Mouse (Mus musculus): ENCODE results near the gene Cep68. TPM values are rescaled to one million over a fixed set of nuclear protein-coding genes. Genes with fewer than 3 reads are reported as not detected.

Gene Cep68
- polyA plus RNA-seq, 1 experiment from 2014 or later, result 29.5 TPM

DNA sequence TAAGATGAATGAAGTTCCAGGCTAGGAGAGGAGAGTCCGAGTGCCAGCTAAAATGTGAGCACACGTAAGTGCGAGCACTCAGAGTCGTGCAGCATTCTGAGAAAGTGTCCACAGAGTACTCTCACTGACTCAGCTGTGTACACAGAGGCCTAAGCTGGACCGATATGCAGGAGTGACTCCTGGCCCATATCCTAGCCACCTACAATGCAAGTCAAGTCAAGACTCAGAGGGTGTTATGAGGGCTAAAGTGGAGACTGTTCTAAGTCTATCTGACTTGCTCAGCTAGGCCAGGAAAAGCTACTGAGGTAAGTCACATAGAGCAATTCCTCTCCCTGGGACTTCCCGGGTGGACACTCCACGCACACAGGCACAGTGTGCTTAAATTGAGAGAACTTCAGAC is 12.2 kb downstream of the Cep68 start:
- 94% methylated on average over 7 of the region's 7 CpGs for WGBS
- no peak overlapping the region for H3K4me3 ChIP-seq (replicated peaks; ENCODE audit: low read depth, low read length)
- peaks cover 85% of the 10 kb centered on the region for H3K36me3 ChIP-seq (ENCODE audit: control insufficient read depth, insufficient read depth, low read length)
- H3K27ac ChIP-seq (replicated peaks; ENCODE audit: low read depth, low read length), result no peak overlapping the region
- no peaks in the 10 kb centered on the region for H3K27me3 ChIP-seq (ENCODE audit: control insufficient read depth, insufficient read depth, low read length)
- no peaks in the 10 kb centered on the region for H3K9me3 ChIP-seq (ENCODE audit: control insufficient read depth, low read length)
- H3K4me2 ChIP-seq (ENCODE audit: low read length), result no peak overlapping the region
- DNase-seq, result no peak
- no peak for ATAC-seq (ENCODE audit: low FRiP score, low TSS enrichment)
- H3K9ac ChIP-seq (replicated peaks; ENCODE audit: low read length), result no peak overlapping the region
- H3K4me1 ChIP-seq (ENCODE audit: control insufficient read depth, insufficient read depth, low read length), result no peaks in the 10 kb centered on the region

DNA sequence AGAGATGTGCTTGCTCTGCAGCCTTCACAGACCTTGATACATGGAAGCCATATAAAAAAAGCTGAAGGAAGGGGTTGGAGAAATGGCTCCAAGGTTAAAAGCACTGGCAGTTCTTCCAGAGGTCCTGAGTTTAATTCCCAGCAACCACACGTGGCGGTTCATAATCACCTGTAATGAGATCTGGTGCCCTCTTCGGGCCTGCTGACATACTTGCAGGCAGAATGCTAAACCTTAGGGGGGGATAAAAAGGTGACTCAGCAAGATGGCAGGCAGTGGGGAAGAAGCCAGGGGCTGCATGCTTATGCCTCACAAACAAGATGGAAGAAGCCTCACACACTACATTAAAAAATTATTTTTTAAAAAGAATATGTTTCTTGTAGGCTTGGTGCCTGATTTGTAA is 15.0 kb downstream of the Cep68 start:
- Histone ChIP-seq H3K9me3 (ENCODE audit: control insufficient read depth, low read length) (no peaks in the 10 kb centered on the region), H3K27me3 (ENCODE audit: control insufficient read depth, insufficient read depth, low read length) (no peaks in the 10 kb centered on the region), H3K36me3 (ENCODE audit: control insufficient read depth, insufficient read depth, low read length) (peaks cover 83% of the 10 kb centered on the region), H3K27ac (replicated peaks; ENCODE audit: low read depth, low read length) (no peak overlapping the region), H3K4me3 (replicated peaks; ENCODE audit: low read depth, low read length) (no peak overlapping the region), H3K4me2 (ENCODE audit: low read length) (no peak overlapping the region), H3K4me1 (ENCODE audit: control insufficient read depth, insufficient read depth, low read length) (no peaks in the 10 kb centered on the region), H3K9ac (replicated peaks; ENCODE audit: low read length) (no peak overlapping the region)
- 64% methylated on average over 3 of the region's 3 CpGs for WGBS
- ATAC-seq (ENCODE audit: low FRiP score, low TSS enrichment) (no peak), DNase-seq (no peak)

DNA sequence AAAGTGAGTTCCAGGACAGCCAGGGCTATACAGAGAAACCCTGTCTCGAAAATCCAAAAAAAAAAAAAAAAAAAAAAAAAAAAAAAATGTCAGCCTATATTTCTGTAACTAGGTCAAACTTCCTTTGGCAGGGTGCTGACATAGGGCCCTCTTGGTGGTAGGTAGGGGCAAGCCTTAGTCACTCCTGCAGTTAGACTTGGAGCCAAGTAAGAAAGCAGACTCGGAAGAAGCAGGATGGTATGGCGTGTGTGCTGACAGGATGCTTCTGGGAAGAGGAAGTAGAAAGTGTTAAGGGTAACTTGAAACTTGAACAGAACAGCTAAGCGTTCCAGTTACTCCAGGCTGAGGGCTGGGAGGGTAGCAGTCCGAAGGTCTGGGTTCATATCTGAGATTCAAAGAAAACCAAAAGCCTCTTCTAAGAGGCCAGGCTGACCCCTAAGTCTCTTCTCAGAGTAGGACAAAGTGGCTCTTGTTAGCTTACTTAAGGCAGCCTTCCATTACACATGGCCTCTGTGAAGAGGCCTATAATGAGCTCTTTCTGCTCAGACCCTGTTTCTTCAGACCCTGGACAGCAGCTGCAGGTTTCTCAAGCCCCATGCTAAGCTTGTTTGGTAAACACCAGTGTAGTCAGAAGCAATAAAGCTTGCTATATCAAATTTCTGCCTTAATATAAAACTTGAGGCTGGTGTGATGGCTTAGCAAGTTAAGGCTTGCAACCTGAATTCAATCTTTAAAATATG is 17.0 kb downstream of the Cep68 start:
- Histone ChIP-seq H3K4me1 (ENCODE audit: control insufficient read depth, insufficient read depth, low read length) (no peaks in the 10 kb centered on the region), H3K4me2 (ENCODE audit: low read length) (no peak overlapping the region), H3K9ac (replicated peaks; ENCODE audit: low read length) (no peak overlapping the region), H3K36me3 (ENCODE audit: control insufficient read depth, insufficient read depth, low read length) (peaks cover 83% of the 10 kb centered on the region), H3K27me3 (ENCODE audit: control insufficient read depth, insufficient read depth, low read length) (no peaks in the 10 kb centered on the region), H3K9me3 (ENCODE audit: control insufficient read depth, low read length) (no peaks in the 10 kb centered on the region), H3K4me3 (replicated peaks; ENCODE audit: low read depth, low read length) (no peak overlapping the region), H3K27ac (replicated peaks; ENCODE audit: low read depth, low read length) (no peak overlapping the region)
- ATAC-seq (ENCODE audit: low FRiP score, low TSS enrichment) (no peak), DNase-seq (no peak)
- WGBS, result 88% methylated on average over 4 of the region's 5 CpGs

DNA sequence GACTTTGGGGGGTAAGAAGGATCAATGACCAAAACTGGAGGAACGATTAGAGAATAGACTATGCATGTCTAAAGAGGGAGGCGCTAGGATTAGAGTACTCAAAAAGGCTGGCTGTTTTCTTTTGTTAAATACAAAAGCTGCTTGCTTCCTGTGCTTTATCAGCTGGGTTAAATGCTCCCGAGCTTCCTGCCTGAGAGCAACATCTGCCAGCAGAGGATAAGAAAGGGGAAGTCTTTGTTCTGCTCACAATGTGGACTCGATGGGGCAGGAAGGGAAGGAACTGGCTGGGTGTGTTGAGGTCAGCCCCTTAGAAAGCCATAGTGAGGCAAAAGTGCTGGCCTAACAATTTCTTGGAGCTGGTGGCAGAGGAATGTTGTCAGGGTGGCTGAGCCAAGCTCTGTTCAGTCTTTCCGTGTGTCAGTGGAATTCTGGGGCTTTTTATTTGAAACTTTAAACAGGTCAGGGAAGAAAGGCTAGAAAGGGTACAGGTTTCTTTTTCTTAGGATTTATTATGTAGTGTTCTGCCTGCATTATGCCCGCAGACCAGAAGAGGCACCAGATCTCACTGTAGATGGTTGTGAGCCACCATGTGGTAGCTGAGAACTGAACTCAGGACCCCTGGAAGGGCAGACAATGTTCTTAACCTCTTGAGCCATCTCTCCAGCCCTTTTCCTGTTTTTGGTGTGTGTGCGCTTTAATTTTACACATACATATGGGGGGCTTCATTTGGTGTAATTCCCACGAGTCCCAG is 17.9 kb downstream of the Cep68 start:
- H3K27ac ChIP-seq (replicated peaks; ENCODE audit: low read depth, low read length), result peak overlapping the region; percentile 37
- no peaks in the 10 kb centered on the region for H3K9me3 ChIP-seq (ENCODE audit: control insufficient read depth, low read length)
- no peak overlapping the region for H3K4me2 ChIP-seq (ENCODE audit: low read length)
- H3K9ac ChIP-seq (replicated peaks; ENCODE audit: low read length), result no peak overlapping the region
- no peaks in the 10 kb centered on the region for H3K4me1 ChIP-seq (ENCODE audit: control insufficient read depth, insufficient read depth, low read length)
- ATAC-seq (ENCODE audit: low FRiP score, low TSS enrichment), result no peak; the same call in 1 of the 2 replicates
- peaks cover 74% of the 10 kb centered on the region for H3K36me3 ChIP-seq (ENCODE audit: control insufficient read depth, insufficient read depth, low read length)
- H3K27me3 ChIP-seq (ENCODE audit: control insufficient read depth, insufficient read depth, low read length), result no peaks in the 10 kb centered on the region
- DNase-seq, result peak; percentile 33
- 33% methylated on average over 8 of the region's 8 CpGs for WGBS
- no peak overlapping the region for H3K4me3 ChIP-seq (replicated peaks; ENCODE audit: low read depth, low read length)

DNA sequence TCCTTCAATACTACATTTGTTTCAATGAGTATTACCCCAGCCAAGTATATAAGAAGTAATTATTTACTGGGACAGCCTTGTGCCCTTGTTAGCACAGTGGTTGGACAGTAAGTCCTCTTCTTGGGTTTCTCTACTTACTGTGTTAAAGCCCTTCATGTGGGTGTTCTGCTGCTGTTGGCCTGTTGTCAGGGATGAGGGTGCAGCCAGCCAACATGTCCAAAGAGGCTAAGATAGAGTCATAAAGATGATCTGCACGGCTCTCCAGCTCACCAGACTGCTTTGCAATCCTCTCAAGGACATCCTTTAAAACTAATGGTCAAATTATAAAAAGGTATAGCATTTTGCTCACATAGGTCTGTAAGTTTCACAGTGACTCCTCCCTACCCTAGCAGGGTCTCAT is 18.9 kb downstream of the Cep68 start:
- WGBS, result 86% methylated on average over 1 of the region's 1 CpGs
- Histone ChIP-seq H3K27me3 (ENCODE audit: control insufficient read depth, insufficient read depth, low read length) (no peaks in the 10 kb centered on the region), H3K27ac (replicated peaks; ENCODE audit: low read depth, low read length) (no peak overlapping the region), H3K4me2 (ENCODE audit: low read length) (no peak overlapping the region), H3K9ac (replicated peaks; ENCODE audit: low read length) (no peak overlapping the region), H3K9me3 (ENCODE audit: control insufficient read depth, low read length) (no peaks in the 10 kb centered on the region), H3K4me3 (replicated peaks; ENCODE audit: low read depth, low read length) (no peak overlapping the region), H3K36me3 (ENCODE audit: control insufficient read depth, insufficient read depth, low read length) (peaks cover 76% of the 10 kb centered on the region), H3K4me1 (ENCODE audit: control insufficient read depth, insufficient read depth, low read length) (no peaks in the 10 kb centered on the region)
- DNase-seq (no peak), ATAC-seq (ENCODE audit: low FRiP score, low TSS enrichment) (no peak)

DNA sequence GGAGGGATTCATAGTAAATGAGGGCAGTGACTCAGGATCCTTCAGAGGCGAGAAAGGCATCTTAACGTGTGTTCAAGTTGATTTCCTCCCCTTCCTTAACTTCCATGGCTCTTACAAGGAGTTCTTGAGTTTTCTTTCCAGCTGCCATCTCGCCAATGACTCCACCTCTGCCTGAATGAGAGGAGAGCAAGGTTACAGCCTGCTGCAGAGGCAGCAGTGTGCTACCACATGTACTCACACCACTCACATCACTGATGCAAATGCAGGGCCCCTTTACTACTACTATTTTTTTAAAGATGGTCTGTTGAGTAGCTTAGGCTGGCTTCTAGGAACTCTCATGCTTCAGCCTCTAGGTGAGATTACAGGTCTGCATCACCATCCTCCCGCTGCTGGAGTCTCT is 19.9 kb downstream of the Cep68 start:
- Histone ChIP-seq H3K9me3 (ENCODE audit: control insufficient read depth, low read length) (no peaks in the 10 kb centered on the region), H3K27me3 (ENCODE audit: control insufficient read depth, insufficient read depth, low read length) (no peaks in the 10 kb centered on the region), H3K9ac (replicated peaks; ENCODE audit: low read length) (no peak overlapping the region), H3K4me2 (ENCODE audit: low read length) (no peak overlapping the region), H3K27ac (replicated peaks; ENCODE audit: low read depth, low read length) (no peak overlapping the region), H3K36me3 (ENCODE audit: control insufficient read depth, insufficient read depth, low read length) (peaks cover 80% of the 10 kb centered on the region), H3K4me3 (replicated peaks; ENCODE audit: low read depth, low read length) (no peak overlapping the region), H3K4me1 (ENCODE audit: control insufficient read depth, insufficient read depth, low read length) (no peaks in the 10 kb centered on the region)
- ATAC-seq (ENCODE audit: low FRiP score, low TSS enrichment) (no peak), DNase-seq (no peak)
- 90% methylated on average over 4 of the region's 4 CpGs for WGBS

DNA sequence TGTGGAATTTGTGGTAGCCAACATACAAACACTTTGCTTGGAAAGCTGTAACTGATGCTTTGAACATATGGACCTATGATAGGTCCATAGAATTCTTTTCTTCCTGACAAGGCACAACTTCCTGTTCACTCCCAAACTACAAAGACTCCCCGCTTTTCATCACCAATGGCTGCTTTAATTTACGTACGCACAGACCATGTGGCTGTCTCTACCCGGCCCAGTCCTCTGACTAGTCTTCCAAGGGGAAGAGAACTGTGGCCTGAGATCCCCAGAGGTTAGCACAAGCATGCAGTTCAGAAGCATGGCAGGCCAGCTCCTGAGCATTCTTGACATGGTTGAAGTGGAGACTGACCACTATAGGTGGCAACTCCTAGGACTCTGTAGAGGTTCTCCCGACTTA is 20.6 kb downstream of the Cep68 start:
- no peak overlapping the region for H3K9ac ChIP-seq (replicated peaks; ENCODE audit: low read length)
- WGBS, result 89% methylated on average over 5 of the region's 5 CpGs
- no peaks in the 10 kb centered on the region for H3K9me3 ChIP-seq (ENCODE audit: control insufficient read depth, low read length)
- H3K27me3 ChIP-seq (ENCODE audit: control insufficient read depth, insufficient read depth, low read length), result no peaks in the 10 kb centered on the region
- no peak overlapping the region for H3K4me3 ChIP-seq (replicated peaks; ENCODE audit: low read depth, low read length)
- peaks cover 80% of the 10 kb centered on the region for H3K36me3 ChIP-seq (ENCODE audit: control insufficient read depth, insufficient read depth, low read length)
- ATAC-seq (ENCODE audit: low FRiP score, low TSS enrichment) (no peak), DNase-seq (no peak)
- H3K27ac ChIP-seq (replicated peaks; ENCODE audit: low read depth, low read length), result no peak overlapping the region
- H3K4me2 ChIP-seq (ENCODE audit: low read length), result no peak overlapping the region
- no peaks in the 10 kb centered on the region for H3K4me1 ChIP-seq (ENCODE audit: control insufficient read depth, insufficient read depth, low read length)

DNA sequence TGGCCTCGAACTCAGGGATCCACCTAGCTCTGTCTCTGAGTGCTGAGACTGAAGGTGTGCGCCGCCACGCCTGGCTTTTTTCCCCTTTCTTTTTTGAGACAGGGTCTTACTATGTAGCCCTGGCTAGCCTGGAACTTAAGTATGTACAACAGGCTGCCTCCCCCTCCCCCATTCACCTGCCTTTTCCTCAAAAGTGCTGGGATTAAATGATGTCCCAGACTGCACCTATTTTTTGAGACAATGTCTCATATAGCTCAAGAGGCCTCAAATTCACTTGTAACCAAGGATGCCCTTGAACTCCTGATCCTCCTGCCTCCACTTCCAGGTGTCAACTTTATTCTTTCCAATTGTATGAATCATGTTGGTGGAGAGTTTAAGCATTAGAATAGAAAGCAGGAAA is 23.3 kb downstream of the Cep68 start:
- Histone ChIP-seq H3K27ac (replicated peaks; ENCODE audit: low read depth, low read length) (no peak overlapping the region), H3K4me3 (replicated peaks; ENCODE audit: low read depth, low read length) (no peak overlapping the region), H3K4me2 (ENCODE audit: low read length) (no peak overlapping the region), H3K9ac (replicated peaks; ENCODE audit: low read length) (no peak overlapping the region), H3K27me3 (ENCODE audit: control insufficient read depth, insufficient read depth, low read length) (no peaks in the 10 kb centered on the region), H3K9me3 (ENCODE audit: control insufficient read depth, low read length) (no peaks in the 10 kb centered on the region), H3K36me3 (ENCODE audit: control insufficient read depth, insufficient read depth, low read length) (peaks cover 76% of the 10 kb centered on the region), H3K4me1 (ENCODE audit: control insufficient read depth, insufficient read depth, low read length) (no peaks in the 10 kb centered on the region)
- DNase-seq (no peak), ATAC-seq (ENCODE audit: low FRiP score, low TSS enrichment) (no peak)
- WGBS, result 98% methylated on average over 4 of the region's 4 CpGs

DNA sequence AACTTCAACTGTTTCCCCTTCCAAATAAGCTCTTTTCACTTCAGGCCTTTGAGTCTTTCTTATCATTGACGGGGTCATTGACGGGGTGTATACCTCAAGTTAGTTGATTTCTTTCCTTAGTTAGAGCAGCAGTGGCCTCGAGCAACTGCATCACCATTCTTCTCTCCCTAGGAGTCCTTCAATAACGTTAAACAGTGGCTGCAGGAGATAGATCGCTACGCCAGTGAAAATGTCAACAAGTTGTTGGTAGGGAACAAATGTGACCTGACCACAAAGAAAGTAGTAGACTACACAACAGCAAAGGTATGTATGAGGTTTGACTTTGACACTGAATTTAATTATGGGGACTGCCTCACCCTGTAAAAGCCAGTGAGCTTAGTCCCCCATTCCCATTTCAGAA is 25.0 kb downstream of the Cep68 start:
- Histone ChIP-seq H3K4me3 (replicated peaks; ENCODE audit: low read depth, low read length) (no peak overlapping the region), H3K36me3 (ENCODE audit: control insufficient read depth, insufficient read depth, low read length) (peaks cover 66% of the 10 kb centered on the region), H3K9me3 (ENCODE audit: control insufficient read depth, low read length) (no peaks in the 10 kb centered on the region), H3K9ac (replicated peaks; ENCODE audit: low read length) (no peak overlapping the region), H3K27ac (replicated peaks; ENCODE audit: low read depth, low read length) (no peak overlapping the region), H3K4me2 (ENCODE audit: low read length) (no peak overlapping the region), H3K27me3 (ENCODE audit: control insufficient read depth, insufficient read depth, low read length) (no peaks in the 10 kb centered on the region), H3K4me1 (ENCODE audit: control insufficient read depth, insufficient read depth, low read length) (no peaks in the 10 kb centered on the region)
- DNase-seq (no peak), ATAC-seq (ENCODE audit: low FRiP score, low TSS enrichment) (no peak)
- WGBS, result 85% methylated on average over 6 of the region's 6 CpGs

Data from midbrain, embryonic 14.5 days (tissue).